Mouse (Mus musculus) embryonic facial prominence, embryonic 11.5 days (tissue): ENCODE results near the gene Snx29. TPM values are rescaled to one million over a fixed set of nuclear protein-coding genes. Genes with fewer than 3 reads are reported as not detected.

Experiments used
- ATAC-seq: fragments of 200-750 bp; cut with Nextera tagmentation; replicated peaks from 2 replicates; pipeline ENCODE4 v1.8.0; 2017; ENCODE audit warnings: low read depth; ENCODE audit not compliant: insufficient number of reproducible peaks, low FRiP score, low TSS enrichment
- DNase-seq: peaks from one replicate; pipeline ENCODE4 v3.0.0-alpha.2; 2015; ENCODE audit warnings: low spot score
- H3K27ac ChIP-seq: fragments of 300-500 bp; sonication (generic); replicated peaks from 2 replicates; pipeline ENCODE4 v1.5.1; 2014; ENCODE audit warnings: mild to moderate bottlenecking, low read depth, low read length, control low read depth
- H3K27me3 ChIP-seq: fragments of 300-500 bp; sonication (generic); 2 replicates; pipeline ENCODE4 v1.6.1; 2014; ENCODE audit warnings: mild to moderate bottlenecking, low read length, moderate library complexity, mixed read lengths; ENCODE audit not compliant: control insufficient read depth, insufficient read depth
- H3K36me3 ChIP-seq: fragments of 300-500 bp; sonication (generic); replicated peaks from 2 replicates; pipeline ENCODE4 v1.6.1; 2014; ENCODE audit warnings: low read depth, mild to moderate bottlenecking, low read length, moderate library complexity, mixed read lengths; ENCODE audit not compliant: control insufficient read depth, insufficient read depth
- H3K4me1 ChIP-seq: fragments of 300-500 bp; sonication (generic); 2 replicates; pipeline ENCODE4 v1.6.1; 2014; ENCODE audit warnings: low read length, mixed read lengths; ENCODE audit not compliant: control insufficient read depth, insufficient read depth
- H3K4me2 ChIP-seq: fragments of 300-500 bp; sonication (generic); 2 replicates; pipeline ENCODE4 v1.6.1; 2014; ENCODE audit warnings: low read depth, mild to moderate bottlenecking, control low read depth, low read length, moderate library complexity
- H3K4me3 ChIP-seq: fragments of 300-500 bp; sonication (generic); 2 replicates; pipeline ENCODE4 v1.5.1; 2014; ENCODE audit warnings: low read depth, low read length, control low read depth
- H3K9ac ChIP-seq: fragments of 300-500 bp; sonication (generic); replicated peaks from 2 replicates; pipeline ENCODE4 v1.6.1; 2014; ENCODE audit warnings: mild to moderate bottlenecking, control low read depth, low read length
- H3K9me3 ChIP-seq: fragments of 300-500 bp; sonication (generic); replicated peaks from 2 replicates; pipeline ENCODE4 v1.6.1; 2016; ENCODE audit warnings: mild to moderate bottlenecking, low read length, inconsistent platforms, mixed read lengths; ENCODE audit not compliant: control insufficient read depth
- WGBS: fragments of 180-500 bp; shearing (Covaris S2); extraction: QIAGEN DNeasy Blood & Tissue Kit; methylation state at CpG from one replicate; pipeline ENCODE4 v1.1.7; 2014; 5-methylcytosine and 5-hydroxymethylcytosine counted together
- polyA plus RNA-seq: library from polyadenylated mRNA; unstranded; fragments of >200 nt; fragmentation: Nextera tagmentation; extraction: Ambion mirVana; gene quantifications from 2 replicates; pipeline ENCODE4 v1.2.1, GENCODE M21; 2014

The Snx29 gene
- polyA plus RNA-seq, 1 experiment from 2014 or later: 7.0 TPM

DNA sequence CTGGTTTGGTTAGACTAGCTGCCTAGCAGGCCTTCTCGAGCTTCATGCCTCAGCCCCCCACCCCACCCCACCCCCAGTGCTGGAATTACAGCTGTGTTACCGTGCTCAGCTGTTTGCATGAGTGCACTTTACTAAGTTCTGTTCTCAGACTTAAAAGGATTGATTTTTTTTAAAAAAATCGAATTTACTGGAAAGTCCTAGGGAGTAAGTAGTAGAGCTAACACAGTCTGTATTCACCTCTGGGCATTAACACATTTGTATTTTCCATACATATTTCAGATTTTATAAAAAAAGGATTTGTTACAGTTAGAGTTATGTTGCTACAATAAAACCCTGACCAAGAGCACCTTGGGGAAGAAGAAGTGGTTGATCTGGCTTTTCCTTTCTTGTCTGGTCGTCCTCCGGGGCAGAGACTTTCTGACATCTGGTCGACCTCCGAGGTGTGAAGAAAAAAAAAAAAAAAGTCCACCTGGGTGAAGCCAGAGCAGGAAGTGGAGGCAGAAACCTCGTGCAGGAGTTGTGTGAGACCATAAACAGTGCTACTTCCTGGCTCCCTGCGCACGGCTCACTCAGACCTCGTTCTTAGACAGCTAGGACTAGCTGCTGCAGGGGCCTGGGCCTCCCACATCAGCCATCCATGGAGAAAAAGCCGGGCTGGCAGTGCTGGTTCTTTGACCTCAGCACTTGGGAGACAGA, 196.2 kb downstream of the Snx29 start:
- Histone ChIP-seq H3K27ac (no peak overlapping the region), H3K9ac (no peak overlapping the region), H3K36me3 (no peaks in the 10 kb centered on the region), H3K27me3 (no peaks in the 10 kb centered on the region), H3K4me1 (no peaks in the 10 kb centered on the region), H3K9me3 (no peaks in the 10 kb centered on the region), H3K4me2 (no peak overlapping the region), H3K4me3 (no peak overlapping the region)
- WGBS: 81% methylated on average over 12 of the region's 12 CpGs
- ATAC-seq: no peak
- peak; percentile 69 for DNase-seq

DNA sequence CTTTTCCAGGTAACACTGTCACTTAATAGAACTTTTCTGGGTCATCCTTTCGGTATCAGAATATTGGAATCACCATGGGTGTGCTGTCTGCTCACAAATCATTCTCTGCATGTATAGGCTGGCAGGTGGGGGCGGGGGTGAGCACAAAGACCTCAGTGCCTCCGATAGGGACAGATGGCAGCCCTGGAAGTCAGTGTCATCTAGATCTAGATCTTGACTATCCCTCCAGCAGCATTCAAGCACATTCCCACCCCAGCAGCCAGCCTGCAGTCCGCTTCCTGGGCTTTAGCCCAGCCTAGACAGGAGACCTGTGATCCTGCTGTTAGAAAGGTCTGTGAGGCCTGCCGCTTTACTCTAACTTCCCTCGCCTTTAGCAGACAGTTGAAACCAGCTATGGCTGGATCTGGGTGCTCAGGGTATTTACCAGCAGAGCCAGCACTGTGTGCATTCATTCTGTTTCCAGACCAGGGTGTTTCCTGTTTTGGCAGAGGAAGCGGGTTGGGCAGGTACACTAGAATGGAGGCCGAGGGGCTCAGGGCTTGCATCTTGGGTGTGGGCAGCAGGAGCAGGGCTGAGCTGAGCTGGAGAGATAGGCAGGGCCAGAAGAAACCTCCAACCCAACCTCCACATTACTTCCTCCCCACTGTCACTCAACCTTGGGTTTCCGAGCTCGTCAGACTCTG, 203.5 kb downstream of the Snx29 start:
- no peak overlapping the region for H3K4me2 ChIP-seq
- no peaks in the 10 kb centered on the region for H3K9me3 ChIP-seq
- H3K4me3 ChIP-seq: no peak overlapping the region
- ATAC-seq: no peak
- H3K36me3 ChIP-seq: no peaks in the 10 kb centered on the region
- no peak overlapping the region for H3K9ac ChIP-seq
- WGBS: 74% methylated on average over 10 of the region's 10 CpGs
- H3K27ac ChIP-seq: no peak overlapping the region
- no peak for DNase-seq
- H3K4me1 ChIP-seq: no peaks in the 10 kb centered on the region
- no peaks in the 10 kb centered on the region for H3K27me3 ChIP-seq

- no peaks in the 10 kb centered on the region for H3K4me1 ChIP-seq
- H3K4me2 ChIP-seq: no peak overlapping the region
- 68% methylated on average over 10 of the region's 10 CpGs for WGBS
- H3K36me3 ChIP-seq: no peaks in the 10 kb centered on the region
- DNase-seq (no peak), ATAC-seq (no peak)
- H3K27me3 ChIP-seq: no peaks in the 10 kb centered on the region
- no peak overlapping the region for H3K27ac ChIP-seq
- H3K9ac ChIP-seq: no peak overlapping the region
- H3K9me3 ChIP-seq: no peaks in the 10 kb centered on the region
- H3K4me3 ChIP-seq: no peak overlapping the region
These were observed 204.3 kb downstream of the Snx29 start for GRCm38 (mm10) chr16:11526996-11527395.

DNA sequence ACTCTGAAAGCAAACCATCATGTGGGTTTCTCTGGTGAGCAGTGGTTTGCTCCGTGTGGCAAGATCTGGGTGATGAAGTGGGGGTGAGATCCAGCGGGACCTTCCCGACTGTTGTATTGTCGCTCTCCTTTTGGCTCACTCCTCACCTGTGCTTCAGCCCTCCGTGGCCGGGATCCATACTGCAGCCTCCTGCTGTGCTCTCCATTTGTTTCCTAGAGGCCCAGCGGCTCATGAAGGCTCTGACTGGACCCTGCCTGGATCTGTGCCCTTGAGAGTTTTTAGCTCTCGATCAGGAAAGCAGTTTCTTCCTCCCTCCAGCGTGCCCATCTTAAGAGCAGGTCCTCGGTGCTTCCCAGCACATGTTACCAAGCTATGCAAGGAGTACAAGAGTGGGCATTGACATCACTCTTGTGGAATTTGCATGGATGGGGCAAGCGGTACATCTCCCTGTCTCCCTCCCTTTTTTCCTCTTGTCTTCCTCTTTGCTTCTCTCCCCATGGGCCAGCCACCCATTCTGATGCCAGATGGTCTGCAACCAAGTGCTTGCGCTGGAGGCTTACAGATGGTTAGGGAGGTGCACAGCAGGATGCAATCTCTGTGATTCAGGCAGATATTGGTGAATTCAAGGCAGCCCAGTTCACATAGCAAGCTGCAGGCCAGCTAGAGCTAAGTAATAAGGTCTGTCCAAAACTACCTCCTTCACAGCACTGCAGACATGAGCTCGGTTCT, 207.9 kb downstream of the Snx29 start:
- Histone ChIP-seq H3K9ac (no peak overlapping the region), H3K9me3 (no peaks in the 10 kb centered on the region), H3K27ac (no peak overlapping the region), H3K4me1 (no peaks in the 10 kb centered on the region), H3K36me3 (no peaks in the 10 kb centered on the region), H3K4me3 (no peak overlapping the region), H3K4me2 (no peak overlapping the region), H3K27me3 (no peaks in the 10 kb centered on the region)
- DNase-seq: no peak
- no peak for ATAC-seq
- 53% methylated on average over 13 of the region's 13 CpGs for WGBS

- no peak for ATAC-seq
- no peaks in the 10 kb centered on the region for H3K27me3 ChIP-seq
- H3K4me1 ChIP-seq: no peaks in the 10 kb centered on the region
- H3K9ac ChIP-seq: no peak overlapping the region
- DNase-seq: no peak
- no peaks in the 10 kb centered on the region for H3K9me3 ChIP-seq
- no peak overlapping the region for H3K4me2 ChIP-seq
- H3K36me3 ChIP-seq: no peaks in the 10 kb centered on the region
- no peak overlapping the region for H3K4me3 ChIP-seq
- H3K27ac ChIP-seq: no peak overlapping the region
- 90% methylated on average over 7 of the region's 7 CpGs for WGBS
These were observed 208.7 kb downstream of the Snx29 start for GRCm38 (mm10) chr16:11531441-11531840.

GRCm38 (mm10) chr16:11532592-11532991, 209.9 kb downstream of the Snx29 start:
- no peak overlapping the region for H3K9ac ChIP-seq
- 62% methylated on average over 8 of the region's 8 CpGs for WGBS
- DNase-seq (peak; percentile 44), ATAC-seq (no peak)
- H3K9me3 ChIP-seq: no peaks in the 10 kb centered on the region
- no peaks in the 10 kb centered on the region for H3K36me3 ChIP-seq
- H3K4me3 ChIP-seq: no peak overlapping the region
- H3K4me1 ChIP-seq: no peaks in the 10 kb centered on the region
- no peaks in the 10 kb centered on the region for H3K27me3 ChIP-seq
- no peak overlapping the region for H3K27ac ChIP-seq
- no peak overlapping the region for H3K4me2 ChIP-seq

DNA sequence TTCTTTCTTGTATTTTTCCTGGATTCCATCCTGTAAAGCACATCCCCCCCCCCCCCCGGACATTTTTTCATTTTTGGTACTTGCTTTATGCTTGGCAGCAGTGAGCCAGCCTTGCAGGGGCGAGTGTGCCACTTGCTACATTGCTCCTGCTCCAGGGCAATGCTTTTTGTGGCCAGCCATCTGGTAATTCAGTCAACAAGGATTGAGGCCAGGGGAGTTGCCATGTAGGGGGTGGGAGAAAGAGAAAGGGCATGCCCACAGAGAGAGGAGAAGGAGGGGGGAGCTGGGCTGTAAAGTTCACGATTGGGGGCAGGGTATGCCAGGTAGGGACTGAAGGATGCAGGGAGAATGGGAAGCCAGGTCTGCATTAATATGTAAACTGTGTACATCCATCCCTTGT, 210.7 kb downstream of the Snx29 start:
- no peaks in the 10 kb centered on the region for H3K36me3 ChIP-seq
- WGBS: 78% methylated on average over 3 of the region's 3 CpGs
- no peak for ATAC-seq
- no peaks in the 10 kb centered on the region for H3K4me1 ChIP-seq
- H3K9me3 ChIP-seq: no peaks in the 10 kb centered on the region
- no peaks in the 10 kb centered on the region for H3K27me3 ChIP-seq
- no peak overlapping the region for H3K4me3 ChIP-seq
- no peak overlapping the region for H3K4me2 ChIP-seq
- DNase-seq: no peak
- no peak overlapping the region for H3K27ac ChIP-seq
- H3K9ac ChIP-seq: no peak overlapping the region

- WGBS: 47% methylated on average over 5 of the region's 5 CpGs
- H3K4me2 ChIP-seq: no peak overlapping the region
- no peak overlapping the region for H3K4me3 ChIP-seq
- H3K9me3 ChIP-seq: no peaks in the 10 kb centered on the region
- ATAC-seq (no peak), DNase-seq (no peak)
- H3K27me3 ChIP-seq: no peaks in the 10 kb centered on the region
- no peaks in the 10 kb centered on the region for H3K4me1 ChIP-seq
- no peaks in the 10 kb centered on the region for H3K36me3 ChIP-seq
- no peak overlapping the region for H3K9ac ChIP-seq
- no peak overlapping the region for H3K27ac ChIP-seq
These were observed 215.0 kb downstream of the Snx29 start for GRCm38 (mm10) chr16:11537663-11538062.
